Mouse (Mus musculus) hindbrain, embryonic 15.5 days (tissue): ENCODE results near the gene Anp32e. TPM values are rescaled to one million over a fixed set of nuclear protein-coding genes. Genes with fewer than 3 reads are reported as not detected.
"Not testable (repeated sequence)": the region's sequence is repeated elsewhere in the genome, so short reads cannot be mapped to it uniquely, and the experiment has no call there.

ENCODE experiments used
- ATAC-seq: fragments of 200-750 bp; cut with Nextera tagmentation; 2 replicates; pipeline ENCODE4 v1.8.0; 2017; ENCODE audit warnings: low read depth, moderate number of reproducible peaks, moderate TSS enrichment; ENCODE audit not compliant: low FRiP score
- H3K27ac ChIP-seq: fragments of 300-500 bp; sonication (generic); replicated peaks from 2 replicates; pipeline ENCODE4 v1.5.1; 2015; ENCODE audit warnings: mild to moderate bottlenecking, inconsistent platforms
- H3K27me3 ChIP-seq: fragments of 300-500 bp; sonication (generic); 2 replicates; pipeline ENCODE4 v1.6.1; 2015; ENCODE audit warnings: control low read depth, inconsistent platforms
- H3K36me3 ChIP-seq: fragments of 300-500 bp; sonication (generic); 2 replicates; pipeline ENCODE4 v1.6.1; 2015; ENCODE audit warnings: control low read depth, inconsistent platforms
- H3K4me1 ChIP-seq: fragments of 300-500 bp; sonication (generic); replicated peaks from 2 replicates; pipeline ENCODE4 v1.6.1; 2015; ENCODE audit warnings: control low read depth, inconsistent platforms
- H3K4me2 ChIP-seq: fragments of 300-500 bp; sonication (generic); 2 replicates; pipeline ENCODE4 v1.6.1; 2015; ENCODE audit warnings: moderate library complexity, mild to moderate bottlenecking, inconsistent platforms
- H3K4me3 ChIP-seq: fragments of 300-500 bp; sonication (generic); 2 replicates; pipeline ENCODE4 v1.5.1; 2015; ENCODE audit warnings: mild to moderate bottlenecking, inconsistent platforms
- H3K9ac ChIP-seq: fragments of 300-500 bp; sonication (generic); 2 replicates; pipeline ENCODE4 v1.6.1; 2015; ENCODE audit warnings: inconsistent platforms
- H3K9me3 ChIP-seq: fragments of 300-500 bp; sonication (generic); 2 replicates; pipeline ENCODE4 v1.6.1; 2016; ENCODE audit warnings: control low read depth, inconsistent platforms
- WGBS: fragments of 180-500 bp; shearing (Covaris S2); methylation state at CpG from one replicate; pipeline ENCODE4 v1.1.7; 2015; 5-methylcytosine and 5-hydroxymethylcytosine counted together
- polyA plus RNA-seq: library from polyadenylated mRNA; unstranded; fragments of >200 nt; fragmentation: Nextera tagmentation; extraction: Ambion mirVana; gene quantifications from 2 replicates; pipeline ENCODE4 v1.2.1, GENCODE M21; 2015

Gene Anp32e
- polyA plus RNA-seq, 1 experiment from 2014 or later = 117 TPM

- peaks cover 27% of the 10 kb centered on the region for H3K27me3 ChIP-seq
- H3K36me3 ChIP-seq = no peaks in the 10 kb centered on the region
- no peak overlapping the region for H3K27ac ChIP-seq
- under 1% methylated on average over 12 of the region's 12 CpGs for WGBS
- no peaks in the 10 kb centered on the region for H3K9me3 ChIP-seq
- H3K9ac ChIP-seq = 0 out of 2 replicates have a peak overlapping the region, but pooled peaks have one; percentile 10
- peak overlapping the region; percentile 25 for H3K4me3 ChIP-seq
- ATAC-seq = peak; percentile 27; the same call in 1 of the 2 replicates
- H3K4me2 ChIP-seq = peak overlapping the region; percentile 61
- H3K4me1 ChIP-seq = peaks cover 30% of the 10 kb centered on the region
Observed at GRCm38 (mm10) chr3:95905940-95906492, 23.0 kb upstream of the Anp32e start.

DNA sequence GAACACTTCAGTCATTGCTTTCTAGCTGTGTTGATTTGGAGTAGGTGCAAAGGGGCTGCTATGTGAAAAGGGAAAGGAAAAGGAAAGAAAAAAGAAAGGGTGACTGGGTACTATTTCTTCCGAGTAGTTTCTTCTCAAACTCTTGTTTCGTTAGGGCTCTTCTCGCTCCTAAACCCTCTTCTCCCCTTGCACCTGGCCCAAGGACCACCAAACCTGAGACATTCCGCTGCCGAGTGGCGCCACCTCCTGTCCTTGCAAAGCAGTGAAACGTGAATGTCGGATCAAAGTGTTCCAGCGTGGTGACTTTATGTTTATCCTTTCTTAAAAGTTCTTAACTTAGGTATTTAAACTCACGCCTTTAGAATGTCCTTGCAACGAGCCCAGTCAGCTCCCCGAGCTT is 22.2 kb upstream of the Anp32e start:
- H3K4me1 ChIP-seq = peaks cover 30% of the 10 kb centered on the region
- H3K9ac ChIP-seq = no peak overlapping the region
- H3K4me2 ChIP-seq = peak overlapping the region; percentile 61
- H3K4me3 ChIP-seq = peak overlapping the region; percentile 25
- H3K9me3 ChIP-seq = no peaks in the 10 kb centered on the region
- under 1% methylated on average over 12 of the region's 12 CpGs for WGBS
- ATAC-seq = no peak
- no peaks in the 10 kb centered on the region for H3K36me3 ChIP-seq
- no peak overlapping the region for H3K27ac ChIP-seq
- peaks cover 27% of the 10 kb centered on the region for H3K27me3 ChIP-seq

- Histone ChIP-seq H3K27me3 (peaks cover 27% of the 10 kb centered on the region), H3K27ac (no peak overlapping the region), H3K4me1 (peaks cover 30% of the 10 kb centered on the region), H3K9ac (no peak overlapping the region), H3K4me3 (no peak overlapping the region), H3K36me3 (no peaks in the 10 kb centered on the region), H3K4me2 (no peak overlapping the region), H3K9me3 (no peaks in the 10 kb centered on the region)
- ATAC-seq = no peak
- WGBS = 48% methylated on average over 4 of the region's 4 CpGs
Observed at GRCm38 (mm10) chr3:95907613-95908012, 21.4 kb upstream of the Anp32e start.

GRCm38 (mm10) chr3:95914706-95915105 is 14.3 kb upstream of the Anp32e start:
- Histone ChIP-seq H3K4me2 (no peak overlapping the region), H3K27me3 (no peaks in the 10 kb centered on the region), H3K4me1 (no peaks in the 10 kb centered on the region), H3K9ac (no peak overlapping the region), H3K4me3 (no peak overlapping the region), H3K36me3 (no peaks in the 10 kb centered on the region), H3K27ac (no peak overlapping the region), H3K9me3 (no peaks in the 10 kb centered on the region)
- ATAC-seq = no peak
- 96% methylated on average over 4 of the region's 4 CpGs for WGBS

DNA sequence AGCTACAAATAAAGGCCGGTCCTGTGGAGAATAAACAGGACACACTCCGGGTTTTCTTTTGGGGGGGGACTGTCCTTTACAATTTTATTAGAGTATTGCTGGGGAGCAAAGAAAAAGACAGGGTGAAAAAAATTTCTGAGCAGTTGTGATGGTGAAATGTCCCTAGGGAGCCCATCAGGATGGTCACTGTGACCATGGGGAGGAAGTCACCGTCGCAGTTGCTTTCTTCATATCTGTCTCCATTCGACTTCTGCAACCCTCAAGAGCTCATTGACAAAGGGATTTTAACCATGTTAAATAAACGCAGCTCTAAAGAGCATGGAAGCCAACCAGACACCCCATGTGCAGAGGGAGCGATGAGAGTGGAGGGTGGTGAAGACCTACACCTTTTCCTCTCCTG is 12.3 kb upstream of the Anp32e start:
- no peaks in the 10 kb centered on the region for H3K27me3 ChIP-seq
- no peaks in the 10 kb centered on the region for H3K4me1 ChIP-seq
- no peak overlapping the region for H3K4me2 ChIP-seq
- no peak overlapping the region for H3K4me3 ChIP-seq
- H3K9me3 ChIP-seq = no peaks in the 10 kb centered on the region
- H3K9ac ChIP-seq = no peak overlapping the region
- 76% methylated on average over 7 of the region's 7 CpGs for WGBS
- no peaks in the 10 kb centered on the region for H3K36me3 ChIP-seq
- no peak for ATAC-seq
- H3K27ac ChIP-seq = no peak overlapping the region

DNA sequence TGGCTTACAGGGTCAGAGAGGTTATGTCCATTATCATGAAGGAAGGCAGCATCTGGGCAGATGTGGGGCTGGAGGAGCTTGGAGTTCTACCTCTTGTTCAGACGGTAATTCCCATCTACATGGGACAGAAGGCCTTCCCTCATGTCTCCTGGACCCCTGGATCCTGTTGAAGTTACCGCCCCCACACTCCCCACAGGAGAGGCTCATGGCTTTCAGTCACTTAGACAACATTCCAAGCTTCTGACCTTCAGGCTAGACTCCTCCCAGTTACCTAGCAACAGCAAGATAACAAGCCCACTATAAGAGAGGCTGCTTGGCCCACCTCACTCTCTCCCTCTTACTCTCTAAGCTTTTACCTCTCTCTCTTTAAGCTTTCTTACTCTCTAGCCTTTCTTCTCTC is 8.5 kb upstream of the Anp32e start:
- not testable (repeated sequence) for H3K27ac ChIP-seq, H3K4me1 ChIP-seq, H3K4me3 ChIP-seq, H3K27me3 ChIP-seq, H3K4me2 ChIP-seq, H3K36me3 ChIP-seq, H3K9ac ChIP-seq, H3K9me3 ChIP-seq, ATAC-seq
- 55% methylated on average over 2 of the region's 2 CpGs for WGBS

DNA sequence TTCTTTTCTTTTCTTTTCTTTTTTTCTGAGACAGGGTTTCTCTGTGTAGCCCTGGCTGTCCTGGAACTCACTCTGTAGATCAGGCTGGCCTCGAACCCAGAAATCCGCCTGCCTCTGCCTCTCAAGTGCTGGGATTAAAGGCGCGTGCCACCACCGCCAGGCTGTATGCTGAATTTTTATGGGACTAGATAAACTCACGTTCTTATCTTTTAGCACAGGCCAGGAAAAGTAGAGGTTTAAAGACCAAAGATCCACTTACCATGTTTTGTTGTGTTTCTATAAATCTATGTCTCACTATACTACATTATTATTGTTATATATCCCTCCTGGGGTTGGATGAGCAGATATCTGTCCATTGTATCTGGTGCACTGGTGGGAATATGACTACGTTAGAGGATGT is 5.6 kb upstream of the Anp32e start:
- WGBS = 95% methylated on average over 7 of the region's 7 CpGs
- H3K4me2 ChIP-seq, H3K9me3 ChIP-seq, ATAC-seq, H3K36me3 ChIP-seq, H3K9ac ChIP-seq, H3K27ac ChIP-seq, H3K27me3 ChIP-seq, H3K4me1 ChIP-seq, H3K4me3 ChIP-seq: not testable (repeated sequence)

- no peaks in the 10 kb centered on the region for H3K36me3 ChIP-seq
- H3K27ac ChIP-seq = no peak overlapping the region
- H3K9me3 ChIP-seq = no peaks in the 10 kb centered on the region
- no peaks in the 10 kb centered on the region for H3K27me3 ChIP-seq
- H3K9ac ChIP-seq = no peak overlapping the region
- H3K4me2 ChIP-seq = no peak overlapping the region
- H3K4me3 ChIP-seq = no peak overlapping the region
- no peaks in the 10 kb centered on the region for H3K4me1 ChIP-seq
- WGBS = 71% methylated on average over 4 of the region's 4 CpGs
- ATAC-seq = no peak
Observed at GRCm38 (mm10) chr3:95924185-95924584, 4.9 kb upstream of the Anp32e start.

- 82% methylated on average over 5 of the region's 5 CpGs for WGBS
- ATAC-seq = no peak
- Histone ChIP-seq H3K4me2 (no peak overlapping the region), H3K27ac (no peak overlapping the region), H3K9ac (no peak overlapping the region), H3K4me3 (no peak overlapping the region), H3K27me3 (no peaks in the 10 kb centered on the region), H3K4me1 (peaks cover 2% of the 10 kb centered on the region), H3K9me3 (no peaks in the 10 kb centered on the region), H3K36me3 (no peaks in the 10 kb centered on the region)
Observed at GRCm38 (mm10) chr3:95925087-95925486, 4.0 kb upstream of the Anp32e start.

DNA sequence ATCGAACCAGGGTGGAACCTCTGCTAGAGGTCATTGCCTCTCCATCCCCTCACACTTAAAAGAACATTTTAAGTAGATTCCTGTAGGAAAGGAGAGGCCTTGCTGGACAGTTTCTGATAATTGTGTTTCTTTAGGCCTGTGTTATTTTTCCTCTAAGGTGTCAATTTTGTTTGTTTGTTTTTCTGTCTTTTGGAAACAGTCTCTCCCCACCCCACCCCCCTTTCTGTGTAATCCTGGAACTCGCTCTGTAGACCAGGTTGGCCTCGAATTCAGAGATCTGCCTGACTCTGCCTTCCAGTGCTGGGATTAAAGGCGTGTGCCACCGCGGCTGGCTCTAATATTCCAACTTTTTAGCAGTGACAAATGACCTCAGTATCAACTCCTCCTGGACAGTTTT is 787 bp upstream of the Anp32e start:
- peak overlapping the region; percentile 66 for H3K4me2 ChIP-seq
- 73% methylated on average over 6 of the region's 6 CpGs for WGBS
- peaks cover 11% of the 10 kb centered on the region for H3K4me1 ChIP-seq
- H3K27me3 ChIP-seq = no peaks in the 10 kb centered on the region
- peak overlapping the region; percentile 97 for H3K4me3 ChIP-seq
- no peaks in the 10 kb centered on the region for H3K36me3 ChIP-seq
- ATAC-seq = no peak
- no peak overlapping the region for H3K9ac ChIP-seq
- peak overlapping the region; percentile 63; the same call in 1 of the 2 replicates for H3K27ac ChIP-seq
- no peaks in the 10 kb centered on the region for H3K9me3 ChIP-seq

DNA sequence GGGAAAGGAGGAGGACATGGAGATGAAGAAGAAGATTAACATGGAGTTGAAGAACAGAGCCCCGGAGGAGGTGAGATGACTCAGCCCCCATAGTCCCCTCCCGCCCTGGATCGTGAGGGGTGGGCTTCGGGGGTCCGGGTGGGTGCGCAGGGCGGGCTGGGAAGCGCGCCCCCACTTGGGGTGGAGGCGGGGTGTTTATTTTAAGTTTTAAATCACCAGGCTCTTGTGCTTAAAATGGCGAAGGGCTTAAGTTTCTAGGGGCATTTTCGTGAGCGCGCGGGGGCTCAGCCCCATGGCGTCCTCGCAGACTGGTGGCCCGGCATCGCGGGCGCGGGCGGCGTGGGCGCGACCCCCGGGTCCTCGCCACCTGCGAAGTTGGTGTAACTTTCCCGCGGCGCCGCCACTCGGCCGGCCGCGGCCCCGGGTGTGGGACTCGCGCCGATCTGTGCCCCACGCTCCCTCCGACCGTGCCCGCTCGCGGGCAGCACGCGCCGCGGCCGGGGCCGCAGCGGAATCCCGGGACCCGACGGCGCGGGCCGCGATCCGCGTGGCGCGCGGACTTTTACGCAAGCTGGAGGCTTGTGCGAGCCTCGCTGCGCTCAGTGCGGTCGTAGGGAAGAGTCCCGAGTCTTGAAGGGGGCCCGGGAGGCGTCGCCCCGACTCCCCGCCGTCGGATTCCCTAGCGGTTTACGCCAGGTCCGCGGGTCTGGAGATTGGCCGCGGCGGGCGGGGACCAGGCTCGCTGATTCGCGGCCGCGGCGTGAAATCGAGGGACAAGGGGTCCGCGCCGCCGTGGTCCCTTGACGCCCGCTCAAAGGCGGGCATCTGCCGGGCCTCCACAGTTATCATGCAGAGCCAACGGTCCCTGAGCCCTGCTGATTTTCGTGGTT is 780 bp downstream of the Anp32e start:
- Histone ChIP-seq H3K27me3 (no peaks in the 10 kb centered on the region), H3K4me3 (peak overlapping the region; percentile 97), H3K27ac (peak overlapping the region; percentile 88), H3K9me3 (no peaks in the 10 kb centered on the region), H3K4me2 (peak overlapping the region; percentile 88), H3K4me1 (peaks cover 11% of the 10 kb centered on the region), H3K9ac (peak overlapping the region; percentile 63), H3K36me3 (peaks cover 11% of the 10 kb centered on the region)
- WGBS = under 1% methylated on average over 103 of the region's 105 CpGs
- no peak for ATAC-seq

- no peak for ATAC-seq
- 2% methylated on average over 5 of the region's 5 CpGs for WGBS
Observed at GRCm38 (mm10) chr3:95930471-95930789, 1.4 kb downstream of the Anp32e start.

More at GRCm38 (mm10) chr3:95930471-95930789, 1.4 kb downstream of the Anp32e start:
- Histone ChIP-seq H3K4me1 (peaks cover 11% of the 10 kb centered on the region), H3K36me3 (peaks cover 17% of the 10 kb centered on the region), H3K4me3 (peak overlapping the region; percentile 97), H3K27me3 (no peaks in the 10 kb centered on the region), H3K9ac (peak overlapping the region; percentile 63), H3K9me3 (no peaks in the 10 kb centered on the region), H3K4me2 (peak overlapping the region; percentile 88), H3K27ac (peak overlapping the region; percentile 88; the same call in 1 of the 2 replicates)
